Mouse (Mus musculus): ENCODE results near the gene Nkx2-2. TPM values are rescaled to one million over a fixed set of nuclear protein-coding genes. Genes with fewer than 3 reads are reported as not detected.

The Nkx2-2 gene
- polyA plus RNA-seq, 1 experiment = not detected

DNA sequence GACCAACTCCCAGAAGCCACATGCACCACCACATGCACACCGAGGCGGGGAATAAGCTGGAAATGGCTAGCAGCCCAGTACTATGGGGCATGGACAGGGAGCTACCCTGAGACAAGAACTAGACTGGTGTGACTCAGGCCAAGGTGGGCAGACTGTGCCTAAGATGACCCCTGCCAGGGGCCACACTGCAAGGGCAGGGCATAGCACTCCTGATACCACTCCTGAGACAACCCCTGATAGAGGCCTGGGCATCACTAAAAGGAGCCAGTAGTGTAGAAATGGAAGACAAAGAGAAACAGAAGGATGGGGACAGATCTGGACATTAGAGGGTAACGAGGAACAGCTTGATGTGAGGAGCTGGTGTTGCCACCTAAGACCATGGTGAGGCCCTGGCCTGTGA, 28.7 kb downstream of the Nkx2-2 start:
- TF ChIP-seq CTCF (IDR thresholded peaks at IDR 0.05; ENCODE audit: borderline replicate concordance, insufficient read depth, low read length) (no peak), POLR2A (IDR thresholded peaks at IDR 0.05; ENCODE audit: low read depth, low read length) (no peak)
- Histone ChIP-seq H3K4me1 (ENCODE audit: control insufficient read depth, insufficient read depth, low read length) (no peaks in the 10 kb centered on the region), H3K27ac (ENCODE audit: insufficient read depth, low read length) (no peak overlapping the region), H3K4me3 (ENCODE audit: insufficient read depth, low read length) (no peak overlapping the region)

DNA sequence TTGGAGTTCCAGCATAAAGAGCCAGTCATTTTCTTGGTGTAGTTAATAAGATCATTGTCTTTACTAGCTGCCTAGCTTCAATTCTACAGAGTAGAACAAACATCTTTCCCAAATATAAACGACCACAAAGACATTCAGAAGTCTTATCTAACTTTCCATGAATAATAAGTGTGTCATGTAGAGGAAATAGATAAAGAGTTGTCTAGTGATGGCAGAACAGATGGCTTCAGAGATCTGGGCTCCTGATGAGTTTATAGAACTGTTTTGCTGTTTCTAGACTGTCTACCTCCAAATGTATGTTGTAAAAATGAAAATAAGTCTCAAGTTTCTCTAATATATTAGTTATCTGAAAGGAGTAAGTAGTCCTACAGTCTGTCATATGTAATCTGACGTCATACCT, 41.5 kb downstream of the Nkx2-2 start:
- Histone ChIP-seq H3K4me1 (ENCODE audit: control insufficient read depth, insufficient read depth, low read length) (no peaks in the 10 kb centered on the region), H3K4me3 (ENCODE audit: insufficient read depth, low read length) (no peak overlapping the region), H3K27ac (ENCODE audit: insufficient read depth, low read length) (no peak overlapping the region)
- TF ChIP-seq CTCF (IDR thresholded peaks at IDR 0.05; ENCODE audit: borderline replicate concordance, insufficient read depth, low read length) = no peak
- no peak for TF ChIP-seq POLR2A (IDR thresholded peaks at IDR 0.05; ENCODE audit: low read depth, low read length)

Other genes starting within 250 kb of the Nkx2-2 start
- 88.1 and 105 TPM in 2 replicates for gene Xrn2, start 181.2 kb downstream of the Nkx2-2 start, polyA plus RNA-seq (2011; ENCODE audit: insufficient read length, low read depth, missing spikeins)
- gene Nkx2-4, start 108.8 kb downstream of the Nkx2-2 start, polyA plus RNA-seq (2011; ENCODE audit: insufficient read length, low read depth, missing spikeins) = not detected in 2 replicates
- 6.9 and 13.6 TPM in 2 replicates for gene Pax1, start 167.7 kb upstream of the Nkx2-2 start, polyA plus RNA-seq (2011; ENCODE audit: insufficient read length, low read depth, missing spikeins)